Mouse (Mus musculus): Measurements from ENCODE around the gene Rhox1. TPM values are rescaled to one million over a fixed set of nuclear protein-coding genes. Genes with fewer than 3 reads are reported as not detected.

Rhox1 gene
- polyA plus RNA-seq, 1 experiment from 2014 or later, result not detected

GRCm38 (mm10) chrX:37167085-37167484, 55.0 kb downstream of the Rhox1 start:
- no peak overlapping the region for H3K27ac ChIP-seq (ENCODE audit: poor library complexity, severe bottlenecking)
- H3K27me3 ChIP-seq (replicated peaks), result peaks cover 5% of the 10 kb centered on the region; the same call in 1 of the 2 replicates
- no peaks in the 10 kb centered on the region for H3K9me3 ChIP-seq (replicated peaks)
- ATAC-seq (ENCODE audit: insufficient number of reproducible peaks, low FRiP score), result no peak
- H3K4me1 ChIP-seq (replicated peaks), result no peaks in the 10 kb centered on the region
- no peak overlapping the region for H3K9ac ChIP-seq
- 26% methylated on average over 3 of the region's 3 CpGs for WGBS
- no peaks in the 10 kb centered on the region for H3K36me3 ChIP-seq
- no peak overlapping the region for H3K4me3 ChIP-seq
- H3K4me2 ChIP-seq, result no peak overlapping the region

Other genes starting within 250 kb of the Rhox1 start
- gene Sept6, start 230.5 kb downstream of the Rhox1 start, polyA plus RNA-seq (2016; fragmentation: Nextera tagmentation; extraction: Ambion mirVana), result 38.9 and 40.0 TPM in 2 replicates
- 0.86 and 0.88 TPM in 2 replicates for gene Sowahd, start 173.4 kb downstream of the Rhox1 start, polyA plus RNA-seq (2016; fragmentation: Nextera tagmentation; extraction: Ambion mirVana)
- 434 and 437 TPM in 2 replicates for gene Rpl39, start 136.9 kb downstream of the Rhox1 start, polyA plus RNA-seq (2016; fragmentation: Nextera tagmentation; extraction: Ambion mirVana)
- 13.7 and 14.3 TPM in 2 replicates for gene Upf3b, start 111.9 kb downstream of the Rhox1 start, polyA plus RNA-seq (2016; fragmentation: Nextera tagmentation; extraction: Ambion mirVana)
- 14.9 and 16.1 TPM in 2 replicates for gene Nkap, start 95.5 kb downstream of the Rhox1 start, polyA plus RNA-seq (2016; fragmentation: Nextera tagmentation; extraction: Ambion mirVana)
- not detected in 2 replicates for gene Akap14, start 53.4 kb downstream of the Rhox1 start, polyA plus RNA-seq (2016; fragmentation: Nextera tagmentation; extraction: Ambion mirVana)
- gene Ndufa1, start 31.1 kb downstream of the Rhox1 start, polyA plus RNA-seq (2016; fragmentation: Nextera tagmentation; extraction: Ambion mirVana), result 551 and 581 TPM in 2 replicates
- 7.5 and 7.7 TPM in 2 replicates for gene Rnf113a1, start 31.0 kb downstream of the Rhox1 start, polyA plus RNA-seq (2016; fragmentation: Nextera tagmentation; extraction: Ambion mirVana)
- not detected in 2 replicates for gene Gm9, start 11.2 kb downstream of the Rhox1 start, polyA plus RNA-seq (2016; fragmentation: Nextera tagmentation; extraction: Ambion mirVana)
- not detected in 2 replicates for gene Rhox2a, start 22.7 kb upstream of the Rhox1 start, polyA plus RNA-seq (2016; fragmentation: Nextera tagmentation; extraction: Ambion mirVana)
- gene Rhox3a, start 27.7 kb upstream of the Rhox1 start, polyA plus RNA-seq (2016; fragmentation: Nextera tagmentation; extraction: Ambion mirVana), result not detected in 2 replicates
- not detected in 2 replicates for gene Rhox4a, start 43.1 kb upstream of the Rhox1 start, polyA plus RNA-seq (2016; fragmentation: Nextera tagmentation; extraction: Ambion mirVana)
- gene Rhox3a2, start 157.8 kb upstream of the Rhox1 start, polyA plus RNA-seq (2016; fragmentation: Nextera tagmentation; extraction: Ambion mirVana), result not detected in 2 replicates
- gene Rhox4a2, start 168.6 kb upstream of the Rhox1 start, polyA plus RNA-seq (2016; fragmentation: Nextera tagmentation; extraction: Ambion mirVana), result 0.38 TPM in 1 of 2 replicates, not detected in the other
- not detected in 2 replicates for gene Rhox2b, start 189.8 kb upstream of the Rhox1 start, polyA plus RNA-seq (2016; fragmentation: Nextera tagmentation; extraction: Ambion mirVana)
- not detected in 2 replicates for gene Rhox4b, start 210.2 kb upstream of the Rhox1 start, polyA plus RNA-seq (2016; fragmentation: Nextera tagmentation; extraction: Ambion mirVana)
- not detected in 2 replicates for gene Rhox2c, start 231.4 kb upstream of the Rhox1 start, polyA plus RNA-seq (2016; fragmentation: Nextera tagmentation; extraction: Ambion mirVana)
- gene Rhox3c, start 236.3 kb upstream of the Rhox1 start, polyA plus RNA-seq (2016; fragmentation: Nextera tagmentation; extraction: Ambion mirVana), result not detected in 2 replicates